26 mouse cellular contexts compared by ENCODE assay signal in genomic region chr2:32111268-32111667, GRCm38 (mm10). TPM values are rescaled to one million over a fixed set of nuclear protein-coding genes. Genes with fewer than 3 reads are reported as not detected.
DNase-seq lines count a peak whose midpoint lies in the region; ATAC-seq lines count a peak whose summit lies in the region.
"Had no signal": no experiment of that assay in that cellular context is flagged by ENCODE, and none has a peak within 500 bp of the region (broad histone marks: within the 10 kb centered on the region; RNA-seq: fewer than 3 reads in every experiment).

No protein-coding gene starts in this region.

- no peaks in the 10 kb centered on the region for H3K27me3 ChIP-seq in liver, embryonic 12.5 days (replicated peaks)
- H3K27me3 ChIP-seq: embryonic facial prominence, embryonic 15.5 days; heart, embryonic 15.5 days had no signal

- no peak overlapping the region for H3K4me3 ChIP-seq in liver, embryonic 12.5 days
- H3K4me3 ChIP-seq: embryonic facial prominence, embryonic 15.5 days; erythroblast, embryonic 14.5 days; forebrain, embryonic 10.5 days; heart, embryonic 10.5 days; heart, embryonic 15.5 days; hindbrain, embryonic 10.5 days had no signal

- no peak for ATAC-seq in liver, embryonic 12.5 days
- ATAC-seq: activated CD4-positive, CD25-positive, alpha-beta regulatory T cell, adult 4 months; forebrain, embryonic 14.5 days; Patski had no signal

- H3K4me2 ChIP-seq in liver, embryonic 12.5 days = no peak overlapping the region
- H3K4me2 ChIP-seq: embryonic facial prominence, embryonic 15.5 days; heart, embryonic 15.5 days; hindbrain, embryonic 14.5 days had no signal

- H3K9ac ChIP-seq in liver, embryonic 12.5 days = 0 out of 2 replicates have a peak overlapping the region, but pooled peaks have one; percentile 39
- H3K9ac ChIP-seq: embryonic facial prominence, embryonic 15.5 days; heart, embryonic 15.5 days; hindbrain, embryonic 14.5 days had no signal

- 94% methylated on average over 1 of the region's 1 CpGs for WGBS in liver, embryonic 12.5 days (ENCODE audit: insufficient replicate concordance)

- peak; percentile 31 to 44 for DNase-seq in frontal cortex, postnatal 36 days (ENCODE audit: low spot score in 2 of 2)
- no peak for DNase-seq in frontal cortex, postnatal 14 days (ENCODE audit: low spot score in 2 of 2)
- DNase-seq in liver = no peak
- DNase-seq in right cerebral cortex, postnatal 36 days (ENCODE audit: low spot score in 2 of 2) = peak; percentile 42 to 69
- DNase-seq in right cerebral cortex, postnatal 14 days = no peak
- DNase-seq in urinary bladder, adult 2 months (ENCODE audit: low spot score) = no peak
- DNase-seq: adrenal gland, postnatal 25 days; cerebellum, adult 11 months; cerebellum, adult 8-10 months; cerebellum, postnatal 14 days; embryo, embryonic 11 days; gastrocnemius, postnatal 10 days; heart, adult 18-20 months; heart, postnatal 14 days had no signal

- no peaks in the 10 kb centered on the region for H3K9me3 ChIP-seq in liver, embryonic 12.5 days (replicated peaks)
- H3K9me3 ChIP-seq: embryonic facial prominence, embryonic 15.5 days; heart, embryonic 10.5 days; heart, embryonic 15.5 days had no signal

- H3K36me3 ChIP-seq in liver, embryonic 12.5 days = no peaks in the 10 kb centered on the region
- H3K36me3 ChIP-seq: embryonic facial prominence, embryonic 15.5 days; forebrain, embryonic 10.5 days had no signal

- peak overlapping the region; percentile 95 for H3K27ac ChIP-seq in liver, embryonic 12.5 days
- H3K27ac ChIP-seq: embryonic facial prominence, embryonic 15.5 days; forebrain, embryonic 10.5 days; heart, embryonic 10.5 days; heart, embryonic 15.5 days; hindbrain, embryonic 14.5 days had no signal

- H3K4me1 ChIP-seq in liver, embryonic 12.5 days = peaks cover 65% of the 10 kb centered on the region
- H3K4me1 ChIP-seq: embryonic facial prominence, embryonic 15.5 days; forebrain, embryonic 10.5 days had no signal

RNA-seq across cellular contexts. Expression of gene Plpp7, which starts 15.9 kb away (rescaled TPM):
- polyA plus RNA-seq in liver, embryonic 12.5 days (2016; fragmentation: Nextera tagmentation; extraction: Ambion mirVana) = 3.0 and 3.4 TPM in 2 replicates
- 4.9 and 5.3 TPM in 2 replicates for polyA plus RNA-seq in urinary bladder, adult 2 months (2012; rRNA removed)
- polyA plus RNA-seq: activated CD4-positive, CD25-positive, alpha-beta regulatory T cell, adult 4 months had no signal

RNA-seq across cellular contexts. Expression of gene Fam78a, which starts 26.6 kb away (rescaled TPM):
- 22.4 and 22.6 TPM in 2 replicates for polyA plus RNA-seq in liver, embryonic 12.5 days (2016; fragmentation: Nextera tagmentation; extraction: Ambion mirVana)
- 0.48 and 0.74 TPM in 2 replicates for polyA plus RNA-seq in urinary bladder, adult 2 months (2012; rRNA removed)
- polyA plus RNA-seq: C2C12 had no signal

RNA-seq across cellular contexts. Expression of gene Prrc2b, which starts 39.6 kb away (rescaled TPM):
- polyA plus RNA-seq in liver, embryonic 12.5 days (2016; fragmentation: Nextera tagmentation; extraction: Ambion mirVana) = 20.8 and 23.6 TPM in 2 replicates
- polyA plus RNA-seq in urinary bladder, adult 2 months (2012; rRNA removed) = 34.1 and 53.6 TPM in 2 replicates

Comparison
In these comparisons a context has a peak if more than half of its experiments do, and no peak if none do; other contexts are left out.
1. DNase-seq: peak in frontal cortex, postnatal 36 days (2 of 2) and right cerebral cortex, postnatal 36 days (2 of 2); none in frontal cortex, postnatal 14 days (0 of 2), liver (single experiment), right cerebral cortex, postnatal 14 days (single experiment) and urinary bladder, adult 2 months (single experiment).
2. RNA of gene Fam78a, which starts 26.6 kb away (polyA plus RNA-seq): 22.4 to 22.6 TPM in liver, embryonic 12.5 days; 0.48 to 0.74 TPM in urinary bladder, adult 2 months; every median in the first group is over 10 times any median in the second.